Mouse (Mus musculus) olfactory bulb, adult 2 months (tissue): ENCODE results near the gene Mrps34.

Experiments used
- CTCF ChIP-seq: fragments of 200-500 bp; IDR thresholded peaks from 2 replicates; pipeline ENCODE4 v1.5.1; 2012; ENCODE audit warnings: low read depth, mild to moderate bottlenecking, low read length, moderate library complexity; ENCODE audit not compliant: insufficient read depth
- POLR2A ChIP-seq: fragments of 200-500 bp; IDR thresholded peaks from 2 replicates; pipeline ENCODE4 v1.6.1; 2012; ENCODE audit warnings: mild to moderate bottlenecking, low read depth, low read length, moderate library complexity; ENCODE audit not compliant: insufficient read depth

GRCm38 (mm10) chr17:24899153-24899552 is 4.2 kb downstream of the Mrps34 start:
- no peak for TF ChIP-seq POLR2A
- TF ChIP-seq CTCF = no peak
